Mouse (Mus musculus) liver, embryonic 15.5 days (tissue): ENCODE results near the gene Macrod2. TPM values are rescaled to one million over a fixed set of nuclear protein-coding genes. Genes with fewer than 3 reads are reported as not detected.

Source experiments
- ATAC-seq: fragments of 200-750 bp; cut with Nextera tagmentation; 2 replicates; pipeline ENCODE4 v1.8.0; 2017; ENCODE audit warnings: moderate number of reproducible peaks, mild to moderate bottlenecking, moderate library complexity; ENCODE audit not compliant: insufficient read depth
- H3K27ac ChIP-seq: fragments of 300-500 bp; sonication (generic); replicated peaks from 2 replicates; pipeline ENCODE4 v1.5.1; 2015; ENCODE audit warnings: mild to moderate bottlenecking, inconsistent platforms
- H3K27me3 ChIP-seq: fragments of 300-500 bp; sonication (generic); 2 replicates; pipeline ENCODE4 v1.6.1; 2015; ENCODE audit warnings: mild to moderate bottlenecking, inconsistent platforms
- H3K36me3 ChIP-seq: fragments of 300-500 bp; sonication (generic); replicated peaks from 2 replicates; pipeline ENCODE4 v1.6.1; 2015; ENCODE audit warnings: moderate library complexity, mild to moderate bottlenecking, inconsistent platforms
- H3K4me1 ChIP-seq: fragments of 300-500 bp; sonication (generic); replicated peaks from 2 replicates; pipeline ENCODE4 v1.6.1; 2015; ENCODE audit warnings: inconsistent platforms
- H3K4me2 ChIP-seq: fragments of 300-500 bp; sonication (generic); 2 replicates; pipeline ENCODE4 v1.6.1; 2015; ENCODE audit warnings: moderate library complexity, mild to moderate bottlenecking, inconsistent platforms
- H3K4me3 ChIP-seq: fragments of 300-500 bp; sonication (generic); replicated peaks from 2 replicates; pipeline ENCODE4 v1.5.1; 2015; ENCODE audit warnings: mild to moderate bottlenecking, inconsistent platforms
- H3K9ac ChIP-seq: fragments of 300-500 bp; sonication (generic); 2 replicates; pipeline ENCODE4 v1.6.1; 2015; ENCODE audit warnings: moderate library complexity, mild to moderate bottlenecking, inconsistent platforms
- H3K9me3 ChIP-seq: fragments of 300-500 bp; sonication (generic); replicated peaks from 2 replicates; pipeline ENCODE4 v1.6.1; 2016; ENCODE audit warnings: inconsistent platforms
- WGBS: fragments of 180-500 bp; shearing (Covaris S2); methylation state at CpG from one replicate; pipeline ENCODE4 v1.1.7; 2015; ENCODE audit warnings: mixed read lengths; ENCODE audit not compliant: insufficient replicate concordance; 5-methylcytosine and 5-hydroxymethylcytosine counted together
- polyA plus RNA-seq: library from polyadenylated mRNA; unstranded; fragments of >200 nt; fragmentation: Nextera tagmentation; extraction: Ambion mirVana; gene quantifications from 2 replicates; pipeline ENCODE4 v1.2.1, GENCODE M21; 2015

Macrod2 gene
- polyA plus RNA-seq, 1 experiment from 2014 or later, result 6.9 TPM

DNA sequence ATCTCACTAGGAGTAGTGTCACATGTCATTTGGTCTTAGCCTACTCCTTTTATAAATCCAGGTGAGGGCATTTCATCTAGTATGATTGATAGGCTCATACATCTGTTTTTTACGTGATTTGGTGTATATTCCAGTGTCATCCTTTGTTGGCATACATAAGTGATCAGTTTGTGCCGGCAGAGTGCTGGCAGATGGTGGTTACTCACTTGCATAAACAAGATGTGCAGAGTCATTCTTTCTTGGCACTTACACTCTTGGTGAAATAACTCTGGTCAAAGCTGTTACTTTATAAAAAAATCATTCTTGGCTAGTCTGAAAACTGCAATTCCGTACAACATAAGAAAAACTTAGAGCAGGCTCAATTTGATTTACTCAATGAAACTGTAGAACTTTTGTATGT, 102.6 kb downstream of the Macrod2 start:
- no peak for ATAC-seq
- Histone ChIP-seq H3K27ac (no peak overlapping the region), H3K27me3 (no peaks in the 10 kb centered on the region), H3K9me3 (no peaks in the 10 kb centered on the region), H3K4me3 (no peak overlapping the region), H3K9ac (no peak overlapping the region), H3K36me3 (no peaks in the 10 kb centered on the region), H3K4me2 (no peak overlapping the region), H3K4me1 (no peaks in the 10 kb centered on the region)
- 56% methylated on average over 3 of the region's 3 CpGs for WGBS

DNA sequence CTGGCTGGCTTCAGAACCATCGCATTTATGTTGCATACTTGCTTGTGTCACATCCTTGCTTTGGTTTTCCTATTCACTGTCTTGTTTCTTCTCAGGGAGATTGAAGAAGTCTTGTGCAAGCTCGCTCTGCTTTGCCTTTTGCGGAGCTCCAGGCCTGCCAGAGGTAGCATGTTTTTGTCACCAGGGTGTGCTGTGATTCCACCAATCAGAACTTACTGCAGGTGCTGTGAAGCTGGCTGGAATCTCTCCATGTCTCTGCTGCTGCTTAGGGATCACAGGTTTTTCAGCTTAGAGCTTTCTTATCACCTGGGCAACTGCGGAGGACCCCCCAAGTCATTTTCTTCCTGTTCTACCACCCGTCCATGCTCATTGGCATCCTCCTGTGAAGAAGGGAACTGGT, 105.8 kb downstream of the Macrod2 start:
- H3K36me3 ChIP-seq, result no peaks in the 10 kb centered on the region
- H3K9me3 ChIP-seq, result no peaks in the 10 kb centered on the region
- no peak overlapping the region for H3K27ac ChIP-seq
- no peak overlapping the region for H3K4me2 ChIP-seq
- no peaks in the 10 kb centered on the region for H3K4me1 ChIP-seq
- no peak for ATAC-seq
- H3K9ac ChIP-seq, result no peak overlapping the region
- no peak overlapping the region for H3K4me3 ChIP-seq
- 38% methylated on average over 5 of the region's 5 CpGs for WGBS
- no peaks in the 10 kb centered on the region for H3K27me3 ChIP-seq

DNA sequence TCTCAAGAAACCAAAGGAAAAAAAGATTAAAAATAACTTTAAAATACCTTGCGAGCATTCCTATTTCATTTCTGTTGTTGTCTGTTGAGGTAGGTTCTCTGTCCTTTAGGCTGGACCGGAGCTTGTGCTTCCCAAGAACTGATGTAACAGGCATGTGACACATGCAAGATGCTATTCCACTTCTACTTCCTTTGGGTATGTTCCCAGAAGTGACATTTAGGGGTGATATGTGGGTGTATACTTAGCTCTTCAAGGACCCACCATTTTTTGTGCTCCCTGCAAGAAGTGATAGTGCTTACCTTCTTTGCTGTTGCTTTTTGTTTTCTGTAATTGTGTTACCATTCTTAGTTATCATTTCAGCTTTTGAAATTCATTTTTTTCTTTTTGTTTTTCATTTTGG, 126.4 kb downstream of the Macrod2 start:
- H3K36me3 ChIP-seq, result no peaks in the 10 kb centered on the region
- no peak for ATAC-seq
- no peak overlapping the region for H3K4me2 ChIP-seq
- H3K27ac ChIP-seq, result no peak overlapping the region
- H3K27me3 ChIP-seq, result no peaks in the 10 kb centered on the region
- no peaks in the 10 kb centered on the region for H3K4me1 ChIP-seq
- H3K9me3 ChIP-seq, result no peaks in the 10 kb centered on the region
- WGBS, result 72% methylated on average over 2 of the region's 2 CpGs
- no peak overlapping the region for H3K4me3 ChIP-seq
- no peak overlapping the region for H3K9ac ChIP-seq

DNA sequence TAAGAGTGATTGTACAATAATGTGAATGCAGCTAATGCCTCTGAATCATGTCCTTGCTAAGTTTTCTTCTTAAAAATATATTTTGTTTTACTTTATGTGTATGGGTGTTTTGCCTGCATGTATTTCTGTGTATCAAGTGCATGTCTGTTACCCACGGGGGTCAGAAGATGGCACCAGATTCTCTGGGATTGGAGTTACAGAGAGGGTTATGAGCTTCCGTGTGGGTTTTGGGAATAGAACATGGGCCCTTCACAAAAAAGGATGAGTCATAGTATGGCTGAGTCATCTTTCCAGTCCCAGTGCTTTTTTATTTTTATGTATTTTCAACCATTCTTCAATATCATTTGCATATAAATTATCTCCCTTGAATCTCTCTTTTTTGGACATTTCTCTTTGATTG, 135.1 kb downstream of the Macrod2 start:
- H3K9me3 ChIP-seq, result no peaks in the 10 kb centered on the region
- H3K27ac ChIP-seq, result no peak overlapping the region
- ATAC-seq, result no peak
- no peaks in the 10 kb centered on the region for H3K36me3 ChIP-seq
- H3K27me3 ChIP-seq, result no peaks in the 10 kb centered on the region
- no peak overlapping the region for H3K4me2 ChIP-seq
- no peak overlapping the region for H3K4me3 ChIP-seq
- H3K9ac ChIP-seq, result no peak overlapping the region
- 45% methylated on average over 2 of the region's 2 CpGs for WGBS
- H3K4me1 ChIP-seq, result no peaks in the 10 kb centered on the region

DNA sequence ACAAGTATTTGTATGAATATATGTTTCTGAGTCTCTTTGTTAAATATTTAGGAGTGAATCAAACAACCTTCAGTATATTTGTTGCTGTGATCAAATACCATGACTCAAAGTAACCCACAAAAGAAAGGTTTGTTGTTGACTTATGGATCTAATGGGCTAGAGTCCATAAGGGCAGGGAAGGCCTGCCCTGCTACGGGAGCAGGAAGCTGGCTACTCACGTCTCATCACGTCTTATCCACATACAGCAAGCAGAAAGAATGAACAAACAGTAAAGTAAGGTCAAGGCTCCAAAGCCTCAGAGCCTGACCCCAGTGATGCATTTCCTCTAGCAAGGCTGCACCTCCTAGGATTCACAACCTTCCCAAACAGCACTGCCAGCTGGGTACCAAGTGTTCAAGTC, 136.9 kb downstream of the Macrod2 start:
- Histone ChIP-seq H3K27ac (no peak overlapping the region), H3K4me2 (no peak overlapping the region), H3K4me1 (no peaks in the 10 kb centered on the region), H3K4me3 (no peak overlapping the region), H3K9me3 (no peaks in the 10 kb centered on the region), H3K27me3 (no peaks in the 10 kb centered on the region), H3K9ac (no peak overlapping the region), H3K36me3 (no peaks in the 10 kb centered on the region)
- no peak for ATAC-seq
- WGBS, result 59% methylated on average over 3 of the region's 3 CpGs

DNA sequence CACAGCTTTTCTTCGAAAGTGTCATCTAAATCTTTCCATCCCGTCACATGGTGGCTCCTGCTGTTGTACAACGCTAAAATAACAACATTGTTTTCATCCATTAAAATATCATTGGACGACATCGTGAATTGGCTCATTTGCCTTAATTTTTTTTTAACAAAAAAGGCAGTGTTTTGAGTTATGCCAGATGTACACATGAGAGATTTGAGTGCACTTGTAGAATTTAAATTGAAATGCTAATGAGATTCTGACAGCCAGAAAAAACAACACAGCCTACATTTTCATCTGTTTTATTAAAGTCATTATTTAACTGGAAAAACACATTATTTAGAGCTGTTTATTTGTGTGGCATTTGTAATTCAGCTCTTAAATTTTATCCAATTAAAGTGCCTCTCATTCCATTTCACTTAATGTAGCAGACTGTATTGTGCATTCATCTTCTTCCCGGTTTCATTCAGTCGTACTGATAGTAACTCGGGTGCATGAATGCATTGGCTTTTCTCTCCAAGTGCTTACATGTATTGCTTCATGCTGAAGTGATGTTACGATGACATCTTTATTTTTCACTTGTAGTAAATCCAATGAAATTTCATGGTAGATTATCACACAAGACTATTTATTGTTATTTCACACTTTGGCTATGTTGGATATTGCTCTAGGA, 137.9 kb downstream of the Macrod2 start:
- Histone ChIP-seq H3K36me3 (no peaks in the 10 kb centered on the region), H3K27ac (no peak overlapping the region), H3K9me3 (no peaks in the 10 kb centered on the region), H3K4me1 (no peaks in the 10 kb centered on the region), H3K4me2 (no peak overlapping the region), H3K4me3 (no peak overlapping the region), H3K9ac (no peak overlapping the region), H3K27me3 (no peaks in the 10 kb centered on the region)
- 69% methylated on average over 9 of the region's 9 CpGs for WGBS
- no peak for ATAC-seq

DNA sequence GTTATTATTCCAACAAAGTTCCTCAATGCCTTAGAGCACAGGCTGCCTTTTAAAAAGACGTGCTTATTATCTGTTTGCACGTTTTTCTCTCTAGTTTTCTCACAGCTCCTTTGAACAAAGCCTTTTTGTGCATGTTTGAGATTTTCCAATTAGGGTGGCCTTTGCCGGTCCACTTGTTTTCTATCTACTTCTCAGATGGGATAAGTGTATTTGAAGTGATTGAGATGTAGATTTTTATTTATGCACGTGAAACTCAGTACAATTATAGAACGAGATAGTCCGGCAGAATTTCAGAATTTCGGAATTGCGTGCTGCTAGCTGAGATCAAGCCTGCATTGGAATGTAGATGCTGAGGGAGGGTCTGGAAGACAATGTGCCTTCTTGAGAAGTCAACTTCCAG, 138.5 kb downstream of the Macrod2 start:
- Histone ChIP-seq H3K9ac (no peak overlapping the region), H3K27ac (no peak overlapping the region), H3K4me3 (no peak overlapping the region), H3K27me3 (no peaks in the 10 kb centered on the region), H3K9me3 (no peaks in the 10 kb centered on the region), H3K36me3 (no peaks in the 10 kb centered on the region), H3K4me1 (no peaks in the 10 kb centered on the region), H3K4me2 (no peak overlapping the region)
- no peak for ATAC-seq
- 71% methylated on average over 8 of the region's 8 CpGs for WGBS

DNA sequence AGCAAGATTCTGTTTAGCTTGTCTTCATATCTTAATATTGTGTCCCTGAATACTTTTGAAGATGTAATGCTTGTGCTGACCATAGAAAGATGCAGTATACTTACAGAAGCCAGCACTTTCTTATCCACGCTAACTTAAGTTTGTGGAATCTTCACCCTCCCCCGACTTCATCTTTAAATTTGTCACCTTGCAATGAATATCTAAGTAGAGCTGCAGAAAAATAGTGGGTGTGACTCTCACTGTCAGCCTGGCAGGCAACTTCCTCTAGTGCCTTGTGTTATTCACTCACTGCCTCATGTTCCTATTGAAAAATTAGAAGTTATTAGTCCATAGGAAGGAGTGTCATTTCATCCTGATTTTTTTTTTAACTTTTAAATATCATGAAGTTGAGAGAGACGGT, 139.5 kb downstream of the Macrod2 start:
- no peak overlapping the region for H3K9ac ChIP-seq
- H3K4me3 ChIP-seq, result no peak overlapping the region
- no peaks in the 10 kb centered on the region for H3K4me1 ChIP-seq
- H3K36me3 ChIP-seq, result no peaks in the 10 kb centered on the region
- H3K27me3 ChIP-seq, result no peaks in the 10 kb centered on the region
- no peak overlapping the region for H3K27ac ChIP-seq
- ATAC-seq, result no peak
- 67% methylated on average over 3 of the region's 3 CpGs for WGBS
- H3K4me2 ChIP-seq, result no peak overlapping the region
- no peaks in the 10 kb centered on the region for H3K9me3 ChIP-seq

DNA sequence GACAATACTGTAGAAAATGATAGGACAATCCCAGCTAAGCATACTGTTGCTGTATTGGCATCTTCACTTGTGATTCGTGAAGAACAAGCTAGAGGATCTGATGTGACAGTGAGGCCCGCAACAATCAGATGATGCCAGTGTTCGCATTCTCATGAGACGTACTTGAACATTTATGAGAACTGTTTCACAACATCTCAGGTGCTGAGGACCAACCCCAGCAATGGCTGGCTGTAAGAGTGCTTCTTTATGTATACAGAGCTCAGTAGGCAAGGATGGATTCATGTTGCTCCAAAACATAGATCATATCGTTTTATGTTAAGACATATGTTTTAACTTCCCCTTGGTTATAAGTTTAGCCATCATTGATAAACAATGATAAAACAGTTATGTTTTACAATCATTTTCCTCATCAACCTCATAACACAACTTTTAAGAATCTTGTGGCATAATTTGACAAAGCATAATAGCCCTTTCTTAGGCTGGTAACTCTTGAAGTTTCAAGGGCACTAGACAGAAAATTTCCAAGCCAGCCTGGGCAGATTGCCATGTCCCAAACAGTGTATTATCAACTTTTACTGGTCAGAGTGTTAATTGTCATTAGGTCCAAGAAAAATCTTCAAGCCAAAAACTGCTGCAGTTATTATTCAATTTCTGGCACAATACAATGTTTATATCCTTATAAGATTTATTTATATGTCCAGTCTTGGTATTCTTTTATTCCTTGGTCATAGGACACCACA, 140.9 kb downstream of the Macrod2 start:
- H3K9ac ChIP-seq, result no peak overlapping the region
- 64% methylated on average over 5 of the region's 5 CpGs for WGBS
- no peaks in the 10 kb centered on the region for H3K9me3 ChIP-seq
- H3K27me3 ChIP-seq, result no peaks in the 10 kb centered on the region
- no peaks in the 10 kb centered on the region for H3K4me1 ChIP-seq
- no peak overlapping the region for H3K4me2 ChIP-seq
- ATAC-seq, result no peak
- H3K4me3 ChIP-seq, result no peak overlapping the region
- no peaks in the 10 kb centered on the region for H3K36me3 ChIP-seq
- no peak overlapping the region for H3K27ac ChIP-seq

DNA sequence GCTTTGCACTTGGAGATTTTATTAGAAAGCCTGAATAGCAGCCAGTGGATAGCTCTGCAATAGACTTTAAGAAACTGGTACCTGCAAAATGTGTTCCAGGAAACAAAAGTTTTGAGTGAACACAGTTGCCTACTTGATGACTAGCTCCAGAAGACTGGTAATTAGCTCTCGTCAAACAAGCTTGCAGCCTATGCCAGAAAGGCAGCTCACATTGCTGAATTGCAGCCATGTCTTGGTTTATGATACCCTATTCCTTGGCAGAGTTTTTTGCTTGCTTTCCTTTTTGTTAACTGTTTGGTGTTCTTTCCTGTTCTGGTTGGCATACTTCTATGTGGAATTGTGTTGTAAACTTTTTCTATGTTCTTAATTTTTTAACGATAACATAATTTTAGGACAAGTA, 154.2 kb downstream of the Macrod2 start:
- no peaks in the 10 kb centered on the region for H3K9me3 ChIP-seq
- 45% methylated on average over 2 of the region's 2 CpGs for WGBS
- H3K4me1 ChIP-seq, result no peaks in the 10 kb centered on the region
- H3K4me2 ChIP-seq, result no peak overlapping the region
- no peak overlapping the region for H3K4me3 ChIP-seq
- H3K36me3 ChIP-seq, result no peaks in the 10 kb centered on the region
- ATAC-seq, result no peak
- no peak overlapping the region for H3K9ac ChIP-seq
- no peaks in the 10 kb centered on the region for H3K27me3 ChIP-seq
- H3K27ac ChIP-seq, result no peak overlapping the region

DNA sequence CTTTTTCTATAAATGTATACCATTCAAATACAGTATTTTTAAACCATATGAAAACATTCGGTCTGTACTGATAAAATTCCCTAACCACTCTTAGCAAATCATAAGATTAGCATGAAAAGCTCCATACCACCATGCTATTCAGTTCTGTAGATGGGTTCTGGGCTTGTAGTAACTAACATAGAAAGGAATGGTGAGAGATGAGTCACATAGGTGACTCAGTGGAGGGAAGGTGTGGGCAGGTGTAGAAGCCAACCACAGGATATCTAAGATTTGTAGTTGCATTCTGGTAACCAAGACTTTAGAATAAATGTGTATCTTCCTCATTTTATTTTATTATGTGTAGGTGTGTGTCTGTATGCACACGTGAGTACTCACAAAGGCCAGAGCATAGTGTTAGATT, 166.3 kb downstream of the Macrod2 start:
- WGBS, result 63% methylated on average over 2 of the region's 2 CpGs
- H3K27me3 ChIP-seq, result no peaks in the 10 kb centered on the region
- ATAC-seq, result no peak

DNA sequence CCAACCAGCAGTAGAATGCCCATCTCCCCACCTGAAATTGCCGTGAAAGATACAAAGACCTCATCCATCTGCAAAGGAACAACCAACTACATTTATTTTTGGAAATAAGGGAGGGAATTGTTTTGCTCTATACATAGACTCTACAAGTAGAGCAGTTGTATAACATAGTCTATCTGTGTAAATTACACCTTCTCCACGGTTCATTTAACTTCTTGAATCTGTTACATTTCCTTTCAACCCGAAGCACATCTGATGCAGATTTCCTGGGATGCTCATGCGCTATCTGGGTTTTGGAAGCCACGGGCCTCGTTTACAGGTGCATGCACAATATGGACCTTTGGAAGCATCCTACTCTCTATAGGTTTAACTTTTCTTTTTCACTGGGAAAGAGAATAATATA, 175.8 kb downstream of the Macrod2 start:
- Histone ChIP-seq H3K27me3 (no peaks in the 10 kb centered on the region), H3K9ac (no peak overlapping the region), H3K27ac (no peak overlapping the region), H3K9me3 (no peaks in the 10 kb centered on the region), H3K4me1 (no peaks in the 10 kb centered on the region), H3K36me3 (no peaks in the 10 kb centered on the region), H3K4me2 (no peak overlapping the region), H3K4me3 (no peak overlapping the region)
- WGBS, result 60% methylated on average over 6 of the region's 6 CpGs
- ATAC-seq, result no peak

More for the DNA sequence above, 166.3 kb downstream of the Macrod2 start:
- no peak overlapping the region for H3K4me3 ChIP-seq
- no peak overlapping the region for H3K27ac ChIP-seq
- no peak overlapping the region for H3K9ac ChIP-seq
- H3K9me3 ChIP-seq, result no peaks in the 10 kb centered on the region
- H3K4me2 ChIP-seq, result no peak overlapping the region
- no peaks in the 10 kb centered on the region for H3K36me3 ChIP-seq
- no peaks in the 10 kb centered on the region for H3K4me1 ChIP-seq
